Mouse (Mus musculus): ENCODE measurements around the gene Snx25. TPM values are rescaled to one million over a fixed set of nuclear protein-coding genes. Genes with fewer than 3 reads are reported as not detected.

The Snx25 gene
- 10 to 100 TPM; 23.4 to 24.0 TPM for total RNA-seq (2023)

DNA sequence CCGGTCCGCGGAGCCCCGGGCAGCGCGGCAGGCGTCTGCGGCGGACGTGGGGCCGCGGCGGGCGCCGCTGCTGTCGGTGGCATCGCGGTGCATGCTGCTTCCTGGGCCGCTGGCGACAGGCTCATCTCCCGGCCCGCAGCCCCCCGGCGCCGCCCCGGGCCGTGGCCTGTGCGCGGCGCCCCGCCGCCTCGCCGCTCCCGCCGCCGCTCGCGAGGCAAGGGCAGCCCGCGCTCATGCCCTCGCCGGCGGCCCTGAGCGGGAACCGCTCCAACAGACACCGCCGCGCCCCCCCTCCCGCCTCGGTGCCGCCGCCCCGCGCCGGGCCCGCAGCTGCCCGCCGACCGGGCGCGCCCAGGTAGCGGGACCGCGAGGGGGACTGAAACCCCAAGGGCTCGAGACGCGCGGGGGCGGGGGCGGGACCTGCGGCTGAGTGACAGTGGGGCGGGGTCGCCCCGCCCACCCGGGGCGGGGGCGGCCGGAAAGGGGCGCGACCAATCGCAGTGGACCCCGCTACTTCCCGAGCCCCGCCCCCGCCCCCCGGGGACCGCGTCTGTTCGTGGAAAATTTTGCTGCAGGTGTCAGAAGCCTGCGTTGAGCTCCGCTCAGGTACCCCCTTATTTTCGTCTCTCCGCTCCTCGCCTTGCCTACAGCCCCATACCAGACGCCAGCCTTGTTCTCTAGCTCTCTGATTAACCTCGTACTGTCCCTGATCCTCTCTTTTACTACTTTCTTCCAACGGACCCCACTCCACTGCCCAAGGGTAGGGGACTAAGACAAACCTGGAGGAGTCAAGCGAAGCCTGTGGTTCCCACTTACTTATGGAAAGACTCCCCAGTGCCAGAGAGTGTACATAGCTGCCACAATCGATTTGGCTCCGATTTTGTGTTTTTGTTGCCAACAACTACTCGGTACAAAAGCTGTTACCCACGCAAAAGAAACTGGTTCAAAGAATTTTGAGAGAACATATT lies at the start of gene Snx25:
TSS of gene Snx25 (minus strand) at position 96 of the 968 bp plus-strand sequence.

DNA sequence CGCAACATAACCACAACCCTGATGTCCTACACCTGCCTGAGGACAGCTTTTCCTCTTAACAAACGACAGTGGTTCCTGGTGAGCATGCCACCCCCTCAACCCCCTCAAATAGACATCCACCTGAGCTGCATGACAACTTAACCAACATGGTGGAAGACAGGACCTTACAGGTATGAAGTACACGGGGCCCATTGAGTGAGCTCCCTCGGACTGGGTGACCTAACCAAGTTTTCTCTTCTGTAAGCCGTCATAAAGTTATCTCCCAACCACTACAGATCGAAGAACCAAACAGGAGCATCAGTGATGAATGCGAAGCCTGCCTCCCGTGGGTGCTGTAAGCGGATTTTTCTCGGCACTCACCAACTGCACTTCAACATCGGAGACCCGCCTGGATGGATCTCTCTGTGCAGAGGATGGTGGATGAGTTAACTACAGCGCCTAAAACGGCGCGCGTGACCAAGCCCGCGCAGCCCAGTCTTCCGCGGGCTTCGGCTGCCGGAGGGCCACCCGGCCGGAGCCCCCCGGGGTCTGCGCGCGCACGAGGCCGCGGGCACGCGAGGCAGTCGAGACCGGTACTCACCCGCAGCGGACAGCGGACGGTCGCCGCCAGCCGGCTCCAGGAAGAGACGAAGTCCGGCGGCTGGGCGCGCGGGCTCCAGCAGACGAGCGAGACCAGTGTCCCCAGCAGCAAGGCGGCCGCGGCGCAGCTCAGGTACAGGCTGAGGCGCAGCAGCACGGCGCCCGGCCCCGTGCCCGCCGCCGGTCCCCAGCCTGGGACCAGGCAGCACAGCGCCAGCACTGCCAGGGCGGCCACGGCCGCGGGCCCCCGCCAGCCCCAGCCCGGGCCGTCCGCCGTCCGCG lies 527 bp downstream of the Snx25 start, which contains the start of gene Cfap97:
TSS of gene Cfap97 (plus strand) at position 570 of the 861 bp plus-strand sequence.

GRCm38 (mm10) chr8:46005596-46005995 lies 146.4 kb downstream of the Snx25 start, which contains the start of gene Ankrd37:
Gene Ankrd37 (minus strand): TSS chr8:46005707.

DNA sequence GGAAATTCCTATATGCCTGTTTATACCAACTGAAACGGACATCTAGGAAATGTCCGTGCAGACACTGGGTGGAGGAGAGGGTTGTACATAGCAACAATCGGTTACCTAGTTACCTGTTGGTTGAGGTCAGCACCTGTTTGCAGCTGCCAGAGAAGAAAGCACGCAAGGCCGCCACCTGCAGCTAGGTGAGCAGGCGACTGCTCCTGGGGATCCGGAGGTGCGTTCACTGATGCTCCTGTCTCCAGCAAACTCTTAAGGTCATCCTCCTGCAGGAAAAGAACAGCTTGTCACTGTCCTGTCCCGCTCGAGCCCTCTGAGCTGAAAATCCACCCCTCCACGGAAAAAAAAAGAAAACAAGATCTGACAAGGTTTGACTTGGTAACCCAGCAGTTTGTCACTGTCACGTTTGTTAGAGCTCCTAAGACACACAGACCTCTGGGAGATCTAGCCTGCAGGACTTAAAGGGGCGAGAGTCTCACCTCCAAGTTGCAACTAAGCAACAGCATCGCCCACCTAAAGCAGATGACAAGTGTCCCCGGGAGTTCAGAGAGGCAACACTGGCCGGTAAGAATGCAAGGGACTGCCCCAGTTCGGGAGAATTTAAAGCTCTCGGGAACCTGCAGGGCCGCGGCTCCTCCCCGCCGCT lies 152.7 kb downstream of the Snx25 start, which contains the start of gene Lrp2bp:
TSS of gene Lrp2bp (plus strand) at position 166 of the 646 bp plus-strand sequence.

Other genes with a start within 250 kb of the Snx25 start
- gene Ccdc110, start 217.5 kb downstream of the Snx25 start, total RNA-seq (2023), result not detected
- gene 1700029J07Rik, start 176.9 kb downstream of the Snx25 start, total RNA-seq (2023), result 1 to 10 TPM; 1.4 to 1.6 TPM
- gene Ufsp2, start 176.6 kb downstream of the Snx25 start, total RNA-seq (2023), result 10 to 100 TPM; 13.6 to 17.2 TPM
- not detected for gene Lrp2bp, start 152.9 kb downstream of the Snx25 start, total RNA-seq (2023)
- 1 to 10 TPM; 5.0 to 8.2 TPM for gene Ankrd37, start 146.5 kb downstream of the Snx25 start, total RNA-seq (2023)
- 10 to 100 TPM; 21.6 to 22.5 TPM for gene Cfap97, start 388 bp downstream of the Snx25 start, total RNA-seq (2023)
- 10 to 100 TPM; 67.5 to 70.4 TPM for gene Slc25a4, start 59.1 kb upstream of the Snx25 start, total RNA-seq (2023)
- gene Helt, start 142.5 kb upstream of the Snx25 start, total RNA-seq (2023), result not detected